Mouse (Mus musculus): ENCODE measurements at regions not wholly inside any gene's neighbourhood (a gene's known extent, or its start where the extent isn't known, plus 50 kb on each side); places are given as distances from the start of the nearest gene placed in this dataset.
A peak's percentile ranks its signal among the peaks of the same experiment; 100 is the strongest.

DNA sequence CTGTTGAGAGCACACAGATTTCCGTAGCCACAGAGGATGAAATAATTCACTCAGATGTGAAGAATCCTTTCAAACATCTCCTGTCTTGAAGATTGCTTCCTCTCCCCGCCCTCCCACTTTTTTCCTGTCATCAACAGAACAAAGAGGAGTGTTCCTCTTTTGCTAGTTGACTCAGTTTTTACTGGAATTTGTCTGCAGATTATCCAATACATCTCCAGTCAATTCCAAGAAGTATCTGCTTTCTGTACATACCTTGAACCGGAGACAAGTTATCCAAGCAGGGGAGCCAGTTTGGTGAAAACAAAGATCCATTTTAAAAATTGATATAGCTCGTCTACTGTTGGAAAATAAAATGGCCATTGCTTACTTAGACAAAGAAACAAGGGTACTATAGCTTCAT lies 328.5 kb downstream of the Ttll7 start:
- peak overlapping the region; percentile 58; the same call in 1 of the 2 replicates for H3K27ac ChIP-seq (ENCODE audit: insufficient read depth, low read depth, low read length, poor library complexity, severe bottlenecking)
- in situ Hi-C loops (cut with MboI; ENCODE audit: low sequenced_read_pairs in 2 of 2, unreplicated experiment in 2 of 2): loop anchor here in 1 of 2 experiments (25.0 kb wide), 1 partner anchor 832 kb away; no protein-coding TSS in a partner anchor
- no peaks in the 10 kb centered on the region for H3K9me3 ChIP-seq (ENCODE audit: control insufficient read depth, insufficient read depth, low read depth, low read length)
- no peak overlapping the region for H3K9ac ChIP-seq (ENCODE audit: insufficient read depth, low read depth, low read length, poor library complexity, severe bottlenecking)
- no peak for TF ChIP-seq ZNF384 (IDR thresholded peaks at IDR 0.05; ENCODE audit: low read depth, low read length)
- no peak for TF ChIP-seq ZC3H11A (IDR thresholded peaks at IDR 0.05; ENCODE audit: borderline replicate concordance, low read depth, low read length)
- no peak for TF ChIP-seq HCFC1 (IDR thresholded peaks at IDR 0.05; ENCODE audit: borderline replicate concordance, insufficient read depth, low read length)
- no peak for TF ChIP-seq CHD2 (IDR thresholded peaks at IDR 0.05; ENCODE audit: low read depth, low read length)
- no peak for TF ChIP-seq MAFK (IDR thresholded peaks at IDR 0.05; ENCODE audit: insufficient read depth, low read depth, low read length)
- peaks cover 5 to 10% of the 10 kb centered on the region in 2 experiments for H3K4me1 ChIP-seq (ENCODE audit: control insufficient read depth in 2 of 2, insufficient read depth in 2 of 2, low read length in 2 of 2, poor library complexity in 1 of 2)
- no peak overlapping the region for H3K4me3 ChIP-seq (ENCODE audit: insufficient read depth in 1 of 2, low read depth in 1 of 2, low read length in 2 of 2, poor library complexity in 1 of 2, severe bottlenecking in 1 of 2)
- no peaks in the 10 kb centered on the region for H3K36me3 ChIP-seq (ENCODE audit: control insufficient read depth, insufficient read depth, low read length, poor library complexity, severe bottlenecking)
- DNase-seq (ENCODE audit: low read depth, low spot score): no peak

- H3K27ac ChIP-seq (ENCODE audit: insufficient read depth, low read depth, low read length, poor library complexity, severe bottlenecking): peak overlapping the region; percentile 58; the same call in 1 of the 2 replicates
- peaks cover 5 to 10% of the 10 kb centered on the region in 2 experiments for H3K4me1 ChIP-seq (ENCODE audit: control insufficient read depth in 2 of 2, insufficient read depth in 2 of 2, low read length in 2 of 2, poor library complexity in 1 of 2)
- H3K9me3 ChIP-seq (ENCODE audit: control insufficient read depth, insufficient read depth, low read depth, low read length): no peaks in the 10 kb centered on the region
- no peaks in the 10 kb centered on the region for H3K36me3 ChIP-seq (ENCODE audit: control insufficient read depth, insufficient read depth, low read length, poor library complexity, severe bottlenecking)
- in situ Hi-C loops (cut with MboI; ENCODE audit: low sequenced_read_pairs in 2 of 2, unreplicated experiment in 2 of 2): loop anchor here in 1 of 2 experiments (25.0 kb wide), 1 partner anchor 831 kb away; no protein-coding TSS in a partner anchor
- H3K9ac ChIP-seq (ENCODE audit: insufficient read depth, low read depth, low read length, poor library complexity, severe bottlenecking): no peak overlapping the region
- TF ChIP-seq MAFK (IDR thresholded peaks at IDR 0.05; ENCODE audit: insufficient read depth, low read depth, low read length) (no peak), ZC3H11A (IDR thresholded peaks at IDR 0.05; ENCODE audit: borderline replicate concordance, low read depth, low read length) (no peak), CHD2 (IDR thresholded peaks at IDR 0.05; ENCODE audit: low read depth, low read length) (no peak)
- peak; percentile 65 for DNase-seq (ENCODE audit: low read depth, low spot score)
- peak overlapping the region in 1 of 2 experiments; percentile 30; a peak in 1 of 4 replicates for H3K4me3 ChIP-seq (ENCODE audit: insufficient read depth in 1 of 2, low read depth in 1 of 2, low read length in 2 of 2, poor library complexity in 1 of 2, severe bottlenecking in 1 of 2)
Observed at GRCm38 (mm10) chr3:147181501-147182365, 329.6 kb downstream of the Ttll7 start.

GRCm38 (mm10) chr3:147182366-147182875 lies 330.3 kb downstream of the Ttll7 start:
- Histone ChIP-seq H3K27ac (ENCODE audit: insufficient read depth, low read depth, low read length, poor library complexity, severe bottlenecking) (peak overlapping the region; percentile 40; the same call in 1 of the 2 replicates), H3K4me3 (ENCODE audit: insufficient read depth in 1 of 2, low read depth in 1 of 2, low read length in 2 of 2, poor library complexity in 1 of 2, severe bottlenecking in 1 of 2) (peak overlapping the region in 1 of 2 experiments; percentile 30; a peak in 1 of 4 replicates), H3K4me1 (ENCODE audit: control insufficient read depth in 2 of 2, insufficient read depth in 2 of 2, low read length in 2 of 2, poor library complexity in 1 of 2) (peaks cover 5 to 10% of the 10 kb centered on the region in 2 experiments), H3K9ac (ENCODE audit: insufficient read depth, low read depth, low read length, poor library complexity, severe bottlenecking) (no peak overlapping the region), H3K36me3 (ENCODE audit: control insufficient read depth, insufficient read depth, low read length, poor library complexity, severe bottlenecking) (no peaks in the 10 kb centered on the region), H3K9me3 (ENCODE audit: control insufficient read depth, insufficient read depth, low read depth, low read length) (no peaks in the 10 kb centered on the region)
- TF ChIP-seq MAFK (IDR thresholded peaks at IDR 0.05; ENCODE audit: insufficient read depth, low read depth, low read length) (no peak), ZNF384 (IDR thresholded peaks at IDR 0.05; ENCODE audit: low read depth, low read length) (no peak)
- no peak for DNase-seq (ENCODE audit: low read depth, low spot score)
- in situ Hi-C loops (cut with MboI; ENCODE audit: low sequenced_read_pairs in 2 of 2, unreplicated experiment in 2 of 2): loop anchor here in 1 of 2 experiments (25.0 kb wide), 1 partner anchor 830 kb away; no protein-coding TSS in a partner anchor

DNA sequence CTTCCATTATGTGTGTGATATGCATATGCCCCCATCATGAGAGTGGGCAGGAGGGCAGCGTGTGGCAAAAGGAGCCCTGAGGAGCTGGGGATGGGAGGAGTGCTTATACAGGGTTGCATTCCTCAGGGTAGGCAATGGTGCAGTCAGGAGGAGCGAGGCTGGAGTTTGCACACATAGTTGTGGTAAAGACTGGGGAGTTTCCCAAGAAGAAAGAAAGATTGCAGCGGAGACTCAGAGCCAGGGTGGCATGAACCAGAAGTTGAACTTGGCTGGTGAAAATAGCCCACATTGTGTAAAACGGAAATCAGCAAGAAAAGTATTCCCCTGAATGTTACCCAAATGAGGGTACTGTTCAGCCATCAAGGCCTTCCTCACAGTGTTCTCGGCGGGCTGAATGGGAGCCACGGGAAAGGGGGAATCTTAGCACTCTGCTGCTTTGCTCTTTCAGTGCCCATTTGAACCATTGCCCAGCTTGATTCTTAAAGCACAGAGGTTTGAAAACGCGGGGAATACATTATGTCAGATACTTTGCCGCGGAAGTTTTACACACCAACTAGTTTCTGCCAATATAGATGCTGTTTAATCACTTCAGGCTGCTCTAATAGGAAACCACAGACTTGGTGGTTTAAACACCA lies 331.6 kb downstream of the Ttll7 start:
- TF ChIP-seq MAFK (IDR thresholded peaks at IDR 0.05; ENCODE audit: insufficient read depth, low read depth, low read length) (no peak), ZNF384 (IDR thresholded peaks at IDR 0.05; ENCODE audit: low read depth, low read length) (no peak), HCFC1 (IDR thresholded peaks at IDR 0.05; ENCODE audit: borderline replicate concordance, insufficient read depth, low read length) (no peak), CHD2 (IDR thresholded peaks at IDR 0.05; ENCODE audit: low read depth, low read length) (no peak), ZC3H11A (IDR thresholded peaks at IDR 0.05; ENCODE audit: borderline replicate concordance, low read depth, low read length) (no peak)
- in situ Hi-C loops (cut with MboI; ENCODE audit: low sequenced_read_pairs in 2 of 2, unreplicated experiment in 2 of 2): loop anchor here in 1 of 2 experiments (25.0 kb wide), 1 partner anchor 829 kb away; no protein-coding TSS in a partner anchor
- Histone ChIP-seq H3K27ac (ENCODE audit: insufficient read depth, low read depth, low read length, poor library complexity, severe bottlenecking) (no peak overlapping the region), H3K9ac (ENCODE audit: insufficient read depth, low read depth, low read length, poor library complexity, severe bottlenecking) (no peak overlapping the region), H3K4me3 (ENCODE audit: insufficient read depth in 1 of 2, low read depth in 1 of 2, low read length in 2 of 2, poor library complexity in 1 of 2, severe bottlenecking in 1 of 2) (no peak overlapping the region), H3K36me3 (ENCODE audit: control insufficient read depth, insufficient read depth, low read length, poor library complexity, severe bottlenecking) (no peaks in the 10 kb centered on the region), H3K4me1 (ENCODE audit: control insufficient read depth in 2 of 2, insufficient read depth in 2 of 2, low read length in 2 of 2, poor library complexity in 1 of 2) (peaks cover 5 to 10% of the 10 kb centered on the region in 2 experiments), H3K9me3 (ENCODE audit: control insufficient read depth, insufficient read depth, low read depth, low read length) (no peaks in the 10 kb centered on the region)
- DNase-seq (ENCODE audit: low read depth, low spot score): no peak

Measured in ES-E14 (cell line).